Mouse (Mus musculus): ENCODE results near the gene Gm20388.

DNA sequence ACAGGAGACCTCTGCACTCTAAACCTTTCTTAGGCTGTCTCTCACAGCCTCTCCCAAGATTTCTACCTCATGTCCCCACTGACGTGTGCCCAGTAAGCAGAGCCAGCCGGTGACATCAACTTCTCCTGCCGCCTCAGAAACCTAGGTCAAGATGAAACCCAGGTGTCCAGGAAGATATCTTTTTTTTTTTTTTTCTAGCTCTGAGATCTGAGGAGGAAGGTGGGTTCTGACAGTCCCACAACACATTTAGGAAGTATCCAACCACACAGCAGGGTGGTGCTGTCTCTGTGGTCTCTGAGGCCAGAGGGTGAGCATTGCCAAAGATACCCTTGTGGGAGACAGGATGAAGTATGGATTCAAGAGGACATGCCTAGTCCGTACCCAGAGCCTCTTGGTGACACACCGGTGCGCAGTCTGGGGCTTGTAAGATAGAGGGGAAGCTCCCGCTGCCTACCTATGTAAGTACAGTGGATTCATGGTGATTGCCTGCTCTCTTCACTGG lies 1246.4 kb downstream of the Gm20388 start:
- TF ChIP-seq TAL1 (IDR thresholded peaks at IDR 0.05; ENCODE audit: low read length) (no peak), GATA1 (IDR thresholded peaks at IDR 0.05; ENCODE audit: low read length) (no peak)

Measured in erythroblast, embryonic 14.5 days (primary cell).